Mouse (Mus musculus) spleen, postnatal 0 days (tissue): Measurements from ENCODE around the gene Akirin2. TPM values are rescaled to one million over a fixed set of nuclear protein-coding genes. Genes with fewer than 3 reads are reported as not detected.

Experiments
- polyA plus RNA-seq: library from polyadenylated mRNA; unstranded; fragments of >200 nt; fragmentation: Nextera tagmentation; extraction: Ambion mirVana; gene quantifications from 2 replicates; pipeline ENCODE4 v1.2.1, GENCODE M21; 2015

Akirin2 gene
- polyA plus RNA-seq: 36.7 and 37.1 TPM in 2 replicates

GRCm38 (mm10) chr4:34550748-34551097, at the start of gene Akirin2:
TSS of gene Akirin2 (plus strand) at chr4:34550937.

GRCm38 (mm10) chr4:34614630-34615094, 63.9 kb downstream of the Akirin2 start, which contains the start of the genes Orc3 and Rars2:
TSS of gene Orc3 (minus strand) at chr4:34614944.
TSS of gene Rars2 (plus strand) at chr4:34614957.

Other genes starting within 250 kb of the Akirin2 start
- gene Orc3, start 64.0 kb downstream of the Akirin2 start, polyA plus RNA-seq: 42.0 and 46.9 TPM in 2 replicates
- gene Rars2, start 64.0 kb downstream of the Akirin2 start, polyA plus RNA-seq: 33.5 and 35.2 TPM in 2 replicates
- gene Slc35a1, start 136.5 kb downstream of the Akirin2 start, polyA plus RNA-seq: 22.0 and 22.7 TPM in 2 replicates
- not detected in 2 replicates for gene Cfap206, start 179.3 kb downstream of the Akirin2 start, polyA plus RNA-seq
- not detected in 2 replicates for gene Gm136, start 205.3 kb downstream of the Akirin2 start, polyA plus RNA-seq
- gene Smim8, start 227.5 kb downstream of the Akirin2 start, polyA plus RNA-seq: 54.2 and 54.6 TPM in 2 replicates